Mouse (Mus musculus) left cerebral cortex, postnatal 4 days (tissue): ENCODE measurements around the gene Xrcc6. TPM values are rescaled to one million over a fixed set of nuclear protein-coding genes. Genes with fewer than 3 reads are reported as not detected.
A peak's percentile ranks its signal among the peaks of the same experiment; 100 is the strongest.

Source experiments
- DNase-seq: peaks from one replicate; pipeline ENCODE4 v3.0.0-alpha.2; 2022
- intact Hi-C: fragments of 180-260 bp; cut with DNase I; formaldehyde crosslinking; loops from one replicate; pipeline ENCODE4 v1.15.1; 2025
- total RNA-seq, 2 experiments: library from RNA; stranded (reverse); gene quantifications; 2 replicates each; pipeline ENCODE4 v1.2.3; 2021

Gene Xrcc6
- total RNA-seq, 2 experiments from 2014 or later, result 28.3 to 28.7 TPM

GRCm38 (mm10) chr15:82071816-82072469 is 84.3 kb downstream of the Xrcc6 start:
- DNase-seq, result no peak
- intact Hi-C loops, result no loop called here

GRCm38 (mm10) chr15:82073490-82073889 is 85.9 kb downstream of the Xrcc6 start:
- intact Hi-C loops, result no loop called here
- DNase-seq, result no peak

GRCm38 (mm10) chr15:82079883-82080282 is 92.2 kb downstream of the Xrcc6 start:
- no peak for DNase-seq
- intact Hi-C loops, result no loop called here

- DNase-seq, result peak; percentile 70
- intact Hi-C loops, result no loop called here
Measured at GRCm38 (mm10) chr15:82081161-82081560, 93.5 kb downstream of the Xrcc6 start.

- intact Hi-C loops, result no loop called here
- DNase-seq, result no peak
Measured at GRCm38 (mm10) chr15:82085606-82086005, 98.0 kb downstream of the Xrcc6 start.

- intact Hi-C loops, result no loop called here
- DNase-seq, result no peak
Measured at GRCm38 (mm10) chr15:82086131-82086530, 98.5 kb downstream of the Xrcc6 start.

GRCm38 (mm10) chr15:82087266-82087665 is 99.6 kb downstream of the Xrcc6 start:
- no peak for DNase-seq
- intact Hi-C loops, result no loop called here

Other genes with a start within 250 kb of the Xrcc6 start
- 100 to 1,000 TPM; 219 to 235 TPM for gene Zc3h7b, start 242.8 kb upstream of the Xrcc6 start, total RNA-seq
- gene Rangap1, start 242.3 kb upstream of the Xrcc6 start, total RNA-seq, result 100 to 1,000 TPM; 170 to 180 TPM
- 10 to 100 TPM; 68.1 to 69.6 TPM for gene Tef, start 185.4 kb upstream of the Xrcc6 start, total RNA-seq
- gene Tob2, start 129.0 kb upstream of the Xrcc6 start, total RNA-seq, result 10 to 100 TPM; 20.3 to 22.6 TPM
- 10 to 100 TPM; 51.8 to 59.7 TPM for gene Phf5a, start 115.9 kb upstream of the Xrcc6 start, total RNA-seq
- 100 to 1,000 TPM; 273 to 304 TPM for gene Aco2, start 115.5 kb upstream of the Xrcc6 start, total RNA-seq
- gene Polr3h, start 61.6 kb upstream of the Xrcc6 start, total RNA-seq, result 10 to 100 TPM; 45.7 to 48.1 TPM
- 100 to 1,000 TPM; 191 to 201 TPM for gene Csdc2, start 51.1 kb upstream of the Xrcc6 start, total RNA-seq
- 100 to 1,000 TPM; 138 to 140 TPM for gene Pmm1, start 26.9 kb upstream of the Xrcc6 start, total RNA-seq
- not detected for gene 1700029P11Rik, start 7.3 kb upstream of the Xrcc6 start, total RNA-seq
- gene Desi1, start 46.0 kb downstream of the Xrcc6 start, total RNA-seq, result 10 to 100 TPM; 64.8 to 72.7 TPM
- gene Snu13, start 59.8 kb downstream of the Xrcc6 start, total RNA-seq, result 100 to 1,000 TPM; 123 to 130 TPM
- not detected for gene 4930407I10Rik, start 71.3 kb downstream of the Xrcc6 start, total RNA-seq
- under 1 TPM in 1 of 2 experiments, not detected in 1; 0.10 TPM for gene Mei1, start 82.2 kb downstream of the Xrcc6 start, total RNA-seq
- gene Ccdc134, start 140.1 kb downstream of the Xrcc6 start, total RNA-seq, result 10 to 100 TPM; 11.3 to 12.4 TPM
- 100 to 1,000 TPM; 233 to 234 TPM for gene Srebf2, start 159.3 kb downstream of the Xrcc6 start, total RNA-seq
- 1 to 10 TPM; 1.5 to 2.0 TPM for gene Shisa8, start 225.0 kb downstream of the Xrcc6 start, total RNA-seq
- 1 to 10 TPM in 1 of 2 experiments, under 1 TPM in 1; 0.46 to 1.1 TPM for gene Tnfrsf13c, start 236.5 kb downstream of the Xrcc6 start, total RNA-seq